Mouse (Mus musculus) embryo, embryonic 11.5 days (tissue): ENCODE measurements at regions not wholly inside any gene's neighbourhood (a gene's known extent, or its start where the extent isn't known, plus 50 kb on each side); places are given as distances from the start of the nearest gene placed in this dataset.
"Not testable (repeated sequence)": the region's sequence is repeated elsewhere in the genome, so short reads cannot be mapped to it uniquely, and the experiment has no call there.

Source experiments
- DNase-seq: peaks from one replicate; pipeline ENCODE4 v3.0.0-alpha.2; 2012; ENCODE audit warnings: low read depth, low spot score

- no peak for DNase-seq
Observed at GRCm38 (mm10) chr1:41887556-41887955, 808.0 kb upstream of the Pou3f3 start.

DNA sequence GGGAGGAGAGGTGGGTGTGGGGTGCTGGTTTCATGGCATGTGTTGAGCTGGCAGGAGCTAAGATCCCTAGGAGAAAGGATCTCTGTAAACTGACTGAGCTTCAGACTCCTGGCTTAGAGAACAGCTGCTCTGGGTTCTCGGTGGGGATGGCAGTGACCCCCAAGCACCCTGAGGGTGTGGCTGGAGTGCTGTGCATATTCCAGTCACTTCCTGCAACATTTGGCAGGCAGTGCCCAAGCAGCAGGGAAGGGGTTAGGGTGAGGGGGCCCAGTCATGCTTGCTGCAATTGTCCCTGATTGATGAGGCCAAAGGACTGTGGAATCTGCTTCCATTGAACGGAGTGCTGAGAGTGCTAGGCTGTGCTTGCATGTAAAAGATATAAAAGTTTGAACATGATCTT lies 807.4 kb upstream of the Pou3f3 start:
- no peak for DNase-seq

GRCm38 (mm10) chr1:41888966-41889365 lies 806.6 kb upstream of the Pou3f3 start:
- no peak for DNase-seq

- DNase-seq = no peak
Observed at GRCm38 (mm10) chr1:41889940-41890339, 805.6 kb upstream of the Pou3f3 start.

DNA sequence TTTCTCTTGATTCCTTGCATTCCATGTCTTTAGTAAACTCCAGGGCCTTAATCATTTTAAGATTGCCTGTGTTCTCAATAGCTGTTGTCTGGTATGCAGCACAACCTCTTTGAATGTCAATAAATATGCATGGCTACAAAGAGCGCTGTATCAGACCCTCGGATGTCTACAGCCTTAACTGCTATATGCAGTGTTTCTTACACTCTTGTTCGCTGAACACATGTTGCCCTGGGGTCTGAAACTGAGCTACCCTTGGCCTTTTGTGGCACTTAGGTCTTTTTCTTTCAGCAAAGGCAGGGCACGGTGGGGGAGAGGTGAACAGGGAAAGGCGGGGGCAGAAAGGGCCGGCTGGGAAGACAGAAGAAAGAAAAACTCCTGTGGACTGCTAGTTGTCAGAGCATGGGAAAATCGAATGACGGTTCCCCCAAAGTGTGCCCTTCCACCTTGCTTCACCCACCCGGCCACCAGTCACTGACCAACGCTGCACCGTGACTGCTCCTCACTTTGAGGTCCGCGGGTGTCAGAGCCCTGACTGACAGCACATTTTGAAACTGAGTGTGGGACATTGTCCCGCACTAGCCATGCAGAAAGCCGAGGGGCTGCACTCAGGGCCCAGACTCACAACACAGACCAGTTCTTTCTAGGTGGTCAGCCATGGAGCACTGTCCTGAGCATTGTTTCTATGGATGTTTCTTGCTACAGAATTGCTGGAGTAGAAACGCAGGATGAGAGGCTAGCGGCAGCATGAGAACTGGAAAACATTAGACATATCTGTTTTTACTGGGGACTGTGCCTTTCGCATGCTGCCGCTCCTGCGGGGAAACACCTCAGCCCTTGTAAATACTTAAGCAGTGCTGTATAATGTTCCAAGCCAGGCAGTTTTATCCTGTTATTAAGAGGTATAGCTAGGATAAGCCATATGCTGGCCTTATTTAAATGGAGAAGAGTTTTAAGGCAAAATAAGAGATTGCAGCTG lies 804.6 kb upstream of the Pou3f3 start:
- DNase-seq = no peak

- no peak for DNase-seq
Observed at GRCm38 (mm10) chr1:41891730-41892129, 803.8 kb upstream of the Pou3f3 start.

DNA sequence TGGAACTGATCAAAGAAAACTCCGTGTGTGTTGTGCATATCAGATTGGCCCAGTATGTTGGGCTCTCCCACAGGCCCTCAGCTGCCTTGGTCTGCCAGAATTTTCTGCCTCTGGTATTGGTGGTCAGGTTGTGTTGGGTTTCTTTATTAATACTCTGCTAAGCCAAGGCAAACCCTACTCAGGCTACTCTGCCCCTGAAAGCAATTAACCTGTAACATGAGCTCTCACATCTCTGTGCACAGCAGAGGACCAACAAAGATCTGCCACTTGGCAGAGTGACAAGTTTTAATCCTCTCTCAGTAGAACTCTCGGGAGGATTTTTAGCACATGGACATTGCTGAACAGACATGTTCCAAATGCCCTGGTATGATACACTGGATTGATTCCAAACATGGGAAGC lies 803.2 kb upstream of the Pou3f3 start:
- no peak for DNase-seq

- DNase-seq = no peak
Observed at GRCm38 (mm10) chr1:41897768-41898330, 797.7 kb upstream of the Pou3f3 start.

GRCm38 (mm10) chr1:41900370-41900769 lies 795.2 kb upstream of the Pou3f3 start:
- no peak for DNase-seq

DNA sequence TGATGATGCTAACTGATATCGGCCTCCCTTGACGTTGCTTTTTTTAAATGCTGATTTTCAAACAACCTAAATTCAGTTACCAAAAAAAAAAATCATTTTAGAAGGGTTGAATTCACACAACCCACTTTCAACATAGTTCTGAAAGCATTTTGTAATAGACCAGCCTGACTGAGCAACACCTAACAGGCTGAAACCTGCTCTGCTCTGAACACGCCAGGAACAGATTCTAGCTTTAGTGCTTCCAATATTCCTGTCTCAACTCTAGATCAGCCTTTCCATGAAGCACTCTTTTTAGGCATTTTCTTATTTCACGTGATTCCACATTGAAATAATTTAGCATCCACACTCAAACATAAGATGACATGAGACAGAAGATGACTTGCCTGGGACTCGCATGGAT lies 789.6 kb upstream of the Pou3f3 start:
- no peak for DNase-seq

DNA sequence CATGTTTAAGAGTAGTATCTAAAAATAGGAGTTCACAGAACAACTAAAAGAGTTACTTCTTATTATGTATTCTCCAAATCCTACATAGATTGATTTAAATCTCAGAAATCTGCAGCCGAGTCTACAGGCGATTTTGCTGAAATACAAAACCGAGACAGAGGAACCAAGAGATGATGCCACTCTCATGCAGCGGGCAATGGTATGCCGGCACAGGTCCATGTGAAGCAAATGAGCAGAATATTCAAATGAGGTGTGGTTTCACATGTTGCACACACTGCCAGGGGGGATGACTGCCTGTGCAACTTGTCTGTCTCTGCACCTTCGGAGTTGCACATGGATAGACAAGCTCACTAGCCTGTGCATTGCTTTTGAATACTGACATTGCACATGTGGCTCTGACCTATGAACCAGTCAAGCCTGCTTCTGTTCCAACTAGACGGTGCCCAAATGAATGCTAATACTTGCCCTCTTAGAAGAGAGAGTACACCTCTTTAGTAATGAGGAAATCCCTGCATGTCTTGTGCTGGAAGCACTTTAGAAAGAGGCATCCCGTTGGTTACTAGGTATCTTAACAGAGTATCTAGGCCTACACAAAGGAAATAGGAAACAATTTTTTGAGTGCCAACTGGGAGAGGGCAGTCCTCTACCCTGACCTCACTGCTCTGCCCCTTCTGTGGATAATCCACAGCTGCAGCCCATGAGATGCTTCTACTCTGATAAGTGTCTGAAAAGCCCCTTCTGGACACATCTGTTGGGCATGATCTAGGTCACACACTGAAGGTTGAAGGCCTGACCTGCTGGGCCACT lies 787.4 kb upstream of the Pou3f3 start:
- no peak for DNase-seq

DNA sequence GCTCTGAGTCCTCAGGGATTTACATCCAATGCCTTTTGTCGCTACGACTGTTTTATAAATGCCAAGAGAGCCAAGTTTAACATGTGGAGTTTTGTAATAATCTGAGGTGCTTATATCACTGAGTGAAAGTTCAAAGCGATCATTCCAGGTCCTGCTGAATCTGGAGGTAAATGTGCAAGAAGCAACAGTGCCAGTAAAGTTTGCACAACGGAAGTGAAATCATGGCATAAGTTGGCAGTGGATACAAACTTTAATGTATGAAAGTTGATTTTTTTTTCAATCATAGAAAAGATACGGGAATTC lies 786.8 kb upstream of the Pou3f3 start:
- no peak for DNase-seq

GRCm38 (mm10) chr1:41909799-41910198 lies 785.8 kb upstream of the Pou3f3 start:
- no peak for DNase-seq

DNA sequence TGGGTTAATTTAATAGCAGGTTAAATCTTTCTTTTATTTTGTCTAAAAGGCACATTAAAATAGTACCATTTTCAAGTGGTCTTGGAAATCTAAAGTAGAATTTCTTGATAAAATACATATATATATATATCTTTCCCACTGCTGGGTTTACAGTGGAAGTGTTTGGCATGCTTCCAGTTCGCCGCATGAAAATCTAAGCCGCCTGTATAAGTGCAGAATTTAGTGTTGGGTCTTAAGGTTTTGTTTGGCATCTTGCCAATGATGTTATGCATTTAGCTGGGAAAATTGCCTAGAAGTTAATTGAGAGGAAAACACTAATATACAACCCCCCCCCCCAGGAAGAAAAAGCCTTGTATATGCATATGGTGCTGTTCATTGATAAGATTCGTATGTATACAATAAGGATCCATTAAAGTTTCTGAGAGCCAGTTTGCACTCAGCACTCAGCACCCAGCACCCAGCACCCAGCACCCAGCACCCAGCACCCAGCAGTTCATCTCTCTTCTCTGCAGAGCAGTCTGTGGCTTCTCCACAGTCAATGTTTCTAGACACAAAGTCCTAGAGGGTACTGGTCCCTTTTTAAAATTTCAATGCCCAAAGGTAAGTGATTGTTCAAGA lies 778.7 kb upstream of the Pou3f3 start:
- no peak for DNase-seq

DNA sequence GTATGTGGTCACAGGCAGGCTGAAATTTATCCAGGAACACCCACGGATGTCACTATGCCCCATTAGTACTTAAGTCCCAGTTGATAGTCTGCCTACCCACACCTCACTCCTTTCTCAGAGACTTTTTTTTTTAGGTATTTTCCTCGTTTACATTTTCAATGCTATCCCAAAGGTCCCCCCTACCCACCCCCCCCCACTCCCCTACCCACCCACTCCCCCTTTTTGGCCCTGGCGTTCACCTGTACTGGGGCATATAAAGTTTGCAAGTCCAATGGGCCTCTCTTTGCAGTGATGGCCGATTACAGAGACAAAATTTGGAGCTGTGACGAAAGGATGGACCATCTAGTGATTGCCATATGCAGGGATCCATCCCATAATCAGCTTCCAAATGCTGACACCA lies 777.8 kb upstream of the Pou3f3 start:
- not testable (repeated sequence) for DNase-seq

GRCm38 (mm10) chr1:41918394-41919262 lies 776.9 kb upstream of the Pou3f3 start:
- DNase-seq = no peak

- DNase-seq = no peak
Observed at GRCm38 (mm10) chr1:41933777-41934176, 761.8 kb upstream of the Pou3f3 start.

DNA sequence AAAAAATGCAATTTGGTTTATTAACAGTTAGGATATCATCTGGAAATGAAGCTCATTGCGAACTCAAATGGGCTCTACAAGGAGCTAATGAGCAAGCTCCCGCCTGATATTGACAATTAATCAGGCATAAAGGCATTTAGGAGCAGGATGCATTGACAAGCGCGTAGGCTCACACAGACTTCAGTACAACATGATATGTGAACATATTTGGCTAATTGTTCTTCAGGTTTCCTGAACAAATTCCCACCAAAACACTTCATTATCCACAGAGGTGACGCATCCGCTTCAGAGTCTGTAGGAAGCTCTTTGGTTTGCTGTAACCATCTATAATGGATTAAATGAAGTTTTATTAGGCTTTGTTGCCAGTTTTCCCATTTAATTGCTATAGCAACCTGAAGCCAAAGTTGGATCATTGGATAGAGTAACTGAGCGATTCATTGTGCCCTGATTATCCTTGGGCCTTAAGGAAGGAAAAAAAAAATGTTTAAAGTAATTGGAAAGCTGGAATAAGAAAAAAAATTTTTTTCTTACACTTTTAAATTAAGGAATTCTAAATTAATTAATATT lies 759.6 kb upstream of the Pou3f3 start:
- DNase-seq = no peak

GRCm38 (mm10) chr1:41960982-41961381 lies 734.6 kb upstream of the Pou3f3 start:
- DNase-seq = no peak

- no peak for DNase-seq
Observed at GRCm38 (mm10) chr1:41981545-41981944, 714.0 kb upstream of the Pou3f3 start.

DNA sequence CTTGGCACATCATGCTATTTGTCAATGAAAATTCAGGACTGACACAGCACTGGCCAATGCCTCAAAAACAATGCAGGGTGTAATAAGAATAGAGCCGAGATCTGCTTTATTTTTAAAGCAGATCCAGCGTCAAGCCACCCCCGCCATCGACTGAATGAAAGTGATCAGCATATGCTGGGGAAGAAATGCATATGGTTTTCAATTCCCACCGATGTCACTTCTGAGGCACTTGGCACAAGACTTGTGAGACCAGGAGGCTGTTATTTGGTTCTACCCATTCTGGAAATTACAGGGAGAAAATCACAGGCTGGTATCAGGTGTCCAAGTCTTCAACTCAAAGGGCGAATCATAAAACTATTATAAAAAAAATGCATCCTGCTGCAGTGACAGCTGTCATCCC lies 689.3 kb upstream of the Pou3f3 start:
- DNase-seq = no peak
